ENCODE assay signal across 13 mouse cellular contexts in genomic region chr4:46643676-46644112, GRCm38 (mm10). TPM values are rescaled to one million over a fixed set of nuclear protein-coding genes. Genes with fewer than 3 reads are reported as not detected.
A peak's percentile ranks its signal among the peaks of the same experiment; 100 is the strongest.
DNase-seq lines count a peak whose midpoint lies in the region; ATAC-seq and TF ChIP-seq lines count a peak whose summit lies in the region.
"Had no signal": no experiment of that assay in that cellular context is flagged by ENCODE, and none has a peak within 500 bp of the region (broad histone marks: within the 10 kb centered on the region; RNA-seq: fewer than 3 reads in every experiment).

No protein-coding gene starts in this region.

- peak; percentile 13; the same call in 1 of the 2 replicates for ATAC-seq in kidney, postnatal 0 days (replicated peaks; ENCODE audit: low FRiP score, low read depth)
- peak; percentile 26; the same call in 1 of the 2 replicates for ATAC-seq in liver, embryonic 12.5 days
- ATAC-seq: forebrain, embryonic 14.5 days; hindbrain, postnatal 0 days had no signal

- no peaks in the 10 kb centered on the region for H3K27me3 ChIP-seq in heart, adult 2 months (ENCODE audit: control insufficient read depth, insufficient read depth, low read length)
- no peaks in the 10 kb centered on the region for H3K27me3 ChIP-seq in kidney, postnatal 0 days (ENCODE audit: insufficient read depth, low read length)
- peaks cover 9% of the 10 kb centered on the region for H3K27me3 ChIP-seq in liver, embryonic 12.5 days (replicated peaks)
- peaks cover 13% of the 10 kb centered on the region for H3K27me3 ChIP-seq in hindbrain, embryonic 10.5 days (ENCODE audit: insufficient read depth, poor library complexity, severe bottlenecking)

- H3K27ac ChIP-seq in heart, adult 2 months = peak overlapping the region; percentile 86
- peak overlapping the region; percentile 19 for H3K27ac ChIP-seq in kidney, postnatal 0 days
- peak overlapping the region; percentile 84 for H3K27ac ChIP-seq in bone marrow, adult 2 months (ENCODE audit: control insufficient read depth, insufficient read depth, low read depth, low read length, poor library complexity)
- H3K27ac ChIP-seq in liver, embryonic 12.5 days = peak overlapping the region; percentile 39; the same call in 1 of the 2 replicates
- no peak overlapping the region for H3K27ac ChIP-seq in hindbrain, embryonic 10.5 days
- H3K27ac ChIP-seq: embryonic facial prominence, embryonic 15.5 days; hindbrain, postnatal 0 days had no signal

- H3K4me3 ChIP-seq in heart, adult 2 months = no peak overlapping the region
- no peak overlapping the region for H3K4me3 ChIP-seq in kidney, postnatal 0 days (replicated peaks; ENCODE audit: low read depth, low read length)
- H3K4me3 ChIP-seq in bone marrow, adult 2 months (replicated peaks; ENCODE audit: control insufficient read depth, low read depth, low read length) = no peak overlapping the region
- H3K4me3 ChIP-seq in liver, embryonic 12.5 days = no peak overlapping the region
- no peak overlapping the region for H3K4me3 ChIP-seq in hindbrain, embryonic 10.5 days
- H3K4me3 ChIP-seq: embryonic facial prominence, embryonic 15.5 days had no signal

- TF ChIP-seq EP300 in heart, adult 2 months (IDR thresholded peaks at IDR 0.05; ENCODE audit: insufficient read depth, low read depth, low read length) = no peak

- H3K79me2 ChIP-seq in heart, adult 2 months (replicated peaks; ENCODE audit: control insufficient read depth, insufficient read depth, low read length) = no peaks in the 10 kb centered on the region

- no peak for DNase-seq in heart, adult 2 months
- no peak for DNase-seq in heart, postnatal 36 days
- DNase-seq in kidney, postnatal 0 days (ENCODE audit: low spot score) = no peak
- no peak for DNase-seq in kidney, adult 9 months
- no peak for DNase-seq in hindbrain, embryonic 10.5 days (ENCODE audit: low spot score)
- DNase-seq in c-Kit-positive CD71-positive TER-119-positive erythroid progenitor cells, embryonic 14.5 days (ENCODE audit: low spot score) = no peak
- DNase-seq: cerebellum, postnatal 10 days; gastrocnemius, postnatal 14 days had no signal

- no peaks in the 10 kb centered on the region for H3K36me3 ChIP-seq in heart, adult 2 months (ENCODE audit: control insufficient read depth, insufficient read depth, low read length)
- H3K36me3 ChIP-seq in kidney, postnatal 0 days (ENCODE audit: insufficient read depth, low read length) = no peaks in the 10 kb centered on the region
- H3K36me3 ChIP-seq in liver, embryonic 12.5 days = no peaks in the 10 kb centered on the region
- H3K36me3 ChIP-seq in hindbrain, embryonic 10.5 days = no peaks in the 10 kb centered on the region
- H3K36me3 ChIP-seq: embryonic facial prominence, embryonic 15.5 days had no signal

- TF ChIP-seq CTCF in heart, adult 2 months (IDR thresholded peaks at IDR 0.05) = no peak
- TF ChIP-seq CTCF in kidney, postnatal 0 days (IDR thresholded peaks at IDR 0.05; ENCODE audit: low read depth) = no peak
- no peak for TF ChIP-seq CTCF in bone marrow, adult 2 months (IDR thresholded peaks at IDR 0.05; ENCODE audit: control insufficient read depth, insufficient read depth, low read length)

- intact Hi-C loops in heart, adult 2 months (cut with DNase I) = no loop called here
- intact Hi-C loops in heart, postnatal 36 days (cut with DNase I) = no loop called here

- WGBS in heart, adult 2 months = 75% methylated on average over 8 of the region's 8 CpGs
- 80% methylated on average over 8 of the region's 8 CpGs for WGBS in kidney, postnatal 0 days
- WGBS in bone marrow, adult 2 months = 48% methylated on average over 8 of the region's 8 CpGs
- 57% methylated on average over 8 of the region's 8 CpGs for WGBS in liver, embryonic 12.5 days (ENCODE audit: insufficient replicate concordance)
- WGBS in hindbrain, embryonic 10.5 days = 87% methylated on average over 8 of the region's 8 CpGs

- H3K9ac ChIP-seq in heart, adult 2 months (ENCODE audit: low read depth, low read length) = no peak overlapping the region
- H3K9ac ChIP-seq in kidney, postnatal 0 days (ENCODE audit: low read depth, low read length) = no peak overlapping the region
- no peak overlapping the region for H3K9ac ChIP-seq in liver, embryonic 12.5 days
- H3K9ac ChIP-seq: embryonic facial prominence, embryonic 15.5 days had no signal

- H3K9me3 ChIP-seq in kidney, postnatal 0 days (replicated peaks; ENCODE audit: low read length) = no peaks in the 10 kb centered on the region
- no peaks in the 10 kb centered on the region for H3K9me3 ChIP-seq in liver, embryonic 12.5 days (replicated peaks)
- H3K9me3 ChIP-seq in hindbrain, embryonic 10.5 days = no peaks in the 10 kb centered on the region
- H3K9me3 ChIP-seq: embryonic facial prominence, embryonic 15.5 days had no signal

- H3K4me2 ChIP-seq in kidney, postnatal 0 days (ENCODE audit: low read length) = no peak overlapping the region
- no peak overlapping the region for H3K4me2 ChIP-seq in liver, embryonic 12.5 days
- H3K4me2 ChIP-seq: embryonic facial prominence, embryonic 15.5 days had no signal

- peaks cover 9% of the 10 kb centered on the region for H3K4me1 ChIP-seq in heart, adult 2 months (ENCODE audit: control insufficient read depth, insufficient read depth, low read length)
- no peaks in the 10 kb centered on the region for H3K4me1 ChIP-seq in kidney, postnatal 0 days (replicated peaks; ENCODE audit: insufficient read depth, low read length)
- peaks cover 9% of the 10 kb centered on the region; the same call in 1 of the 2 replicates for H3K4me1 ChIP-seq in bone marrow, adult 2 months (ENCODE audit: control insufficient read depth, insufficient read depth, low read length)
- H3K4me1 ChIP-seq in liver, embryonic 12.5 days = peaks cover 6% of the 10 kb centered on the region; the same call in 1 of the 2 replicates
- H3K4me1 ChIP-seq in hindbrain, embryonic 10.5 days (replicated peaks) = peaks cover 7% of the 10 kb centered on the region

- TF ChIP-seq POLR2A in heart, adult 2 months (IDR thresholded peaks at IDR 0.05; ENCODE audit: insufficient read depth, low read depth, low read length) = no peak
- no peak for TF ChIP-seq POLR2A in bone marrow, adult 2 months (IDR thresholded peaks at IDR 0.05; ENCODE audit: borderline replicate concordance, control insufficient read depth, low read depth, low read length)

RNA-seq across cellular contexts. Expression of gene Tbc1d2, which starts 6.3 kb away (rescaled TPM):
- 1 to 10 TPM in 1 of 2 experiments, under 1 TPM in 1; 0.64 to 1.7 TPM for total RNA-seq in heart, adult 2 months (2021)
- polyA plus RNA-seq in heart, adult 2 months (2012; rRNA removed) = 1.4 and 1.6 TPM in 2 replicates
- total RNA-seq in heart, postnatal 36 days (2021) = 1 to 10 TPM; 1.6 to 1.9 TPM
- polyA plus RNA-seq in kidney, postnatal 0 days (2015; fragmentation: Nextera tagmentation; extraction: Ambion mirVana) = 3.6 and 4.2 TPM in 2 replicates
- polyA plus RNA-seq in bone marrow, adult 2 months (2011; ENCODE audit: insufficient read depth, insufficient read length, low replicate concordance, missing spikeins) = 2.7 and 4.6 TPM in 2 replicates
- 0.57 and 0.62 TPM in 2 replicates for polyA plus RNA-seq in liver, embryonic 12.5 days (2016; fragmentation: Nextera tagmentation; extraction: Ambion mirVana)
- 1.2 and 2.0 TPM in 2 replicates for polyA plus RNA-seq in hindbrain, embryonic 10.5 days (2016; fragmentation: Nextera tagmentation; extraction: Ambion mirVana)

RNA-seq across cellular contexts. Expression of gene Coro2a, which starts 41.7 kb away (rescaled TPM):
- under 1 TPM; 0.39 to 0.43 TPM for total RNA-seq in heart, adult 2 months (2021)
- 0.64 and 2.1 TPM in 2 replicates for polyA plus RNA-seq in heart, adult 2 months (2012; rRNA removed)
- total RNA-seq in heart, postnatal 36 days (2021) = under 1 TPM; 0.28 to 0.46 TPM
- 2.9 and 3.4 TPM in 2 replicates for polyA plus RNA-seq in kidney, postnatal 0 days (2015; fragmentation: Nextera tagmentation; extraction: Ambion mirVana)
- polyA plus RNA-seq in bone marrow, adult 2 months (2011; ENCODE audit: insufficient read depth, insufficient read length, low replicate concordance, missing spikeins) = 6.0 and 8.1 TPM in 2 replicates
- polyA plus RNA-seq in liver, embryonic 12.5 days (2016; fragmentation: Nextera tagmentation; extraction: Ambion mirVana) = 4.9 and 5.2 TPM in 2 replicates
- 5.9 and 10.8 TPM in 2 replicates for polyA plus RNA-seq in hindbrain, embryonic 10.5 days (2016; fragmentation: Nextera tagmentation; extraction: Ambion mirVana)
